Mouse (Mus musculus) brain, embryonic 14.5 days (tissue): ENCODE measurements around the gene Skint10.

ENCODE experiments used
- CTCF ChIP-seq: fragments of 200-500 bp; IDR thresholded peaks from 2 replicates; pipeline ENCODE4 v1.5.1; 2012; ENCODE audit warnings: inconsistent platforms, mild to moderate bottlenecking, moderate library complexity, borderline replicate concordance; ENCODE audit not compliant: insufficient read depth, insufficient read length; ENCODE audit errors: extremely low read depth
- POLR2A ChIP-seq: fragments of 200-500 bp; IDR thresholded peaks from 2 replicates; pipeline ENCODE4 v1.6.1; 2012; ENCODE audit warnings: mild to moderate bottlenecking, inconsistent platforms, borderline replicate concordance; ENCODE audit not compliant: poor library complexity, insufficient read depth, insufficient read length, severe bottlenecking; ENCODE audit errors: extremely low read depth

DNA sequence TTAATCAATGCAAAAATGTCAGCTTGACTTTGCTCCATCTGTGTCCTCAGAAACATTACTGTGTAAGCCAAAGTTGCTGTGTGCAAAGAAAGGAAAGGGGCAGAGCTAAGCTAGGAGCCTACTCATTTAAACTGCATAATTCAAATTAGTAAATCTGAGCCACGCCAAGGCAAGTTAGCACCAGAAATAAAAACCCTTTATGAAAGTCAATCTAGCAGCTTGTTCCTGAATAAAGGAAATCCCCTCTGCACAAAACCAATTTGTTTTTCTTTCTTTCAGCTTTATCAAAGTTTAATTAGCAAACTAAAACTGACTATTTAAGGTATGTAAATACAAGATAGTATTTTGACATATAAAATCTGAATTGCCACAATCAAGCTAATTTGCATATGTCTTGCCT lies at the start of gene Skint10:
- no peak for TF ChIP-seq CTCF
- TF ChIP-seq POLR2A: no peak
